In genomic region chr1:190159457-190159856, GRCm38 (mm10) we compare ENCODE assay signal across 17 mouse cellular contexts. TPM values are rescaled to one million over a fixed set of nuclear protein-coding genes. Genes with fewer than 3 reads are reported as not detected.
"Had no signal": no experiment of that assay in that cellular context is flagged by ENCODE, and none has a peak within 500 bp of the region (broad histone marks: within the 10 kb centered on the region; RNA-seq: fewer than 3 reads in every experiment).

No protein-coding gene starts in this region.

- H3K27ac ChIP-seq: limb, embryonic 12.5 days; liver, embryonic 13.5 days; lung, embryonic 15.5 days; macrophage; midbrain, embryonic 13.5 days; neural tube, embryonic 12.5 days; stomach, embryonic 15.5 days had no signal

- H3K4me1 ChIP-seq: megakaryocyte, embryonic 14.5 days had no signal

- DNase-seq: kidney, adult 8-10 months; kidney, postnatal 25 days; liver; liver, embryonic 13.5 days; liver, postnatal 0 days; lung, postnatal 14 days; right cerebral cortex, postnatal 14 days; thymus, postnatal 36 days had no signal

- H3K4me3 ChIP-seq: limb, embryonic 12.5 days; liver, embryonic 13.5 days; lung, embryonic 15.5 days; megakaryocyte, embryonic 14.5 days; midbrain, embryonic 13.5 days; neural tube, embryonic 12.5 days; stomach, embryonic 15.5 days had no signal

- H3K36me3 ChIP-seq: limb, embryonic 12.5 days; lung, embryonic 15.5 days; stomach, embryonic 15.5 days had no signal

- H3K9ac ChIP-seq: limb, embryonic 12.5 days; liver, embryonic 13.5 days; liver, postnatal 0 days; lung, embryonic 15.5 days; midbrain, embryonic 13.5 days; neural tube, embryonic 12.5 days; stomach, embryonic 15.5 days had no signal

- H3K27me3 ChIP-seq: liver, embryonic 13.5 days; neural tube, embryonic 12.5 days had no signal

- ATAC-seq: liver, postnatal 0 days; midbrain, embryonic 13.5 days had no signal

- H3K4me2 ChIP-seq: limb, embryonic 12.5 days; liver, embryonic 13.5 days; lung, embryonic 15.5 days; midbrain, embryonic 13.5 days; neural tube, embryonic 12.5 days; stomach, embryonic 15.5 days had no signal

- H3K9me3 ChIP-seq: limb, embryonic 12.5 days; liver, embryonic 13.5 days; lung, embryonic 15.5 days; megakaryocyte, embryonic 14.5 days; midbrain, embryonic 13.5 days; neural tube, embryonic 12.5 days; stomach, embryonic 15.5 days had no signal

RNA-seq across cellular contexts. Expression of gene Prox1, which starts 11.1 kb away (rescaled TPM):
- total RNA-seq: monocyte, adult 5-6 weeks; neutrophil, adult 5-6 weeks had no signal
